Mouse (Mus musculus): ENCODE measurements around the gene Myl6. TPM values are rescaled to one million over a fixed set of nuclear protein-coding genes. Genes with fewer than 3 reads are reported as not detected.
"Not testable (repeated sequence)": the region's sequence is repeated elsewhere in the genome, so short reads cannot be mapped to it uniquely, and the experiment has no call there.

Myl6 gene
- total RNA-seq, 2 experiments from 2014 or later, result 739 to 765 TPM

DNA sequence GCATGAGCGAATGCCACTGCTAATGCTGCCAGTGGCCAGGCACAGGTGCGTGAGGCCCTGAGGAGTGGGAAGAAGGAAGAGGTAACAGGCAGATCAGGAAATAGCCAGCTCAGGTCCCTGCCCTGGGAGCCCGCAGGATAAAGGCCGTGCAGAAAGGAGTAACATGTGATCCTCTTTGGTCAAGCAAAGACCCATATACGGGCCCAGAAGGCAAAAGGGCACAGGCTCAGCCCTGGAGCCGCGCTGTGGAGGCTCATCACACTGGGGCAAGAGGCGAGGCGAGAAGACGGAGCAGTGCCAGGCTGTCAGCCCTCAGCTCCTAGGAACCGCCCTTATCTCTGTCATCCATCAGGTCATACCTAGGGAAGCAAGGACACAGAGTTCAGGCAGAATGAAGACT, 16.4 kb upstream of the Myl6 start:
- DNase-seq, result no peak

DNA sequence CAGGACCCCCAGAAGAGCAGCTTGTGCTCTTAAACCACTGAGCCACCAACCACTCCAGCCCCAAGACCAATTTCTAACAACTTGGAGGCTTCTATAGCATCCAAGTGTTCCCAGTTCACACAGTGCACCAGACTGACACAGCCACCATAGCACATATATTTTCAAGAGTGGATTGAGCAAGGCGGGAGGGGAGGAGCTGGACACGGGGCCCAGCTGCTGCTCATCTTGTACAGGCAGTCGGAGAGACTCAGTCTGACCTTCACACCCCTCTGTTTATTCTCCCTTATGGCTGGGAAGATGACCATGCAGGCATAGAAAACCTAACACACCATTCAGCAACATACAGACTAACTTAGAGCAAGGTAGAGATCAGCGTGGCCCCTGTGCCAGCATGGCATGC, 15.9 kb upstream of the Myl6 start:
- no peak for DNase-seq

DNA sequence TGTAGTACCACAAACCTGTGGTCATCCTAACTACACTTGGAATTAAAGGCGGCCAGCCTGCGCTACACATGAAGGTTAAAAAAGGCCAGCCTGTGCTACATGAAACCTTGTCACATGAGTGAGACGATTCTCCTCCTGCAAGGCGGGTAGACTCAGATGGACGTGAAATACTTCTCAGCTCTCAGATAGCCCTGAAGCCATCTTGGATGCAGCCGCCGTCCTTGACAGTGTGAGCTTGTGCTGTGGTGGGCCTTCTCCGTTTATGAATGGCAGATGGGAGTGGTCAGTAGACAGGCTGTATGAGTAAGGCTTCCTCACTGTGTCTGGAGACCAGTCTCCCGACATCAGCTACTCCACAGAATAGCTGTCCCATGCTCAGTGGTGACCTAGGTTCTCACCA, 15.3 kb upstream of the Myl6 start:
- no peak for DNase-seq

DNA sequence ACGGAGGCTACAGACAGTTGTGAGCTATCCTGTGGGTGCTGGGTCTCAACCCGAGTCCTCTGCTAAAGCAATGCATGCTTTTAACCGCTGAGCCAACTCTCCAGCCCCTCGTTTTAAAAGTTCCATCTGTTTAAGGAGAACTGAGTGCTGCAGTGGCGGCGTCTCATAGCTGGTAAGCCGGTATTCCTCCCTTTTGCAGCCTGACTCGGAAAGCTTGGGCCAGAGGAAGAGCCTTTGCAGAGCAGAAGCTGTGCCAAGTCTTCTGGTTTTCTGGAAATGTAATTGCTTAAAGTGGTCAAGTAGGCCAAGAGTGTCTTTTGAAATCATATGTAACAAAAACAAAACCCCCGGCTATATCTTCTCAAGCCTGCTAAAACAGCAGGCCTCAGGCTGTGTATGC, 14.3 kb upstream of the Myl6 start:
- DNase-seq, result no peak

DNA sequence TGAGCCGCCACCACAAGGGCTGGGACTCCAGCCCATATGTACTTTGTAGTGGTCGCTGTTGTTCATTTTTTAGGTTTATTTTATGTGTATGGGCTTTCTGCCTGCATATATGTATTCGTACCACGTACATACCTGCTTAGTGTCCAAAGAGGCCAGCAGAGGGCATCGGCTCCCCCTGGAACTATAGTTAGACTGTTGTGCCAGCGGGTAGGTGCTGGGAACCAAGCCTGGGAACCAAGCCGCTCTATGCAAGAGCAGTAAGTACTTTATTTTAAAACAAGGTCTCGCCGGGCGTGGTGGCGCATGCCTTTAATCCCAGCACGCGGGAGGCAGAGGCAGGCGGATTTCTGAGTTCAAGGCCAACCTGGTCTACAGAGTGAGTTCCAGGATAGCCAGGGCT, 12.0 kb upstream of the Myl6 start:
- DNase-seq, result no peak

DNA sequence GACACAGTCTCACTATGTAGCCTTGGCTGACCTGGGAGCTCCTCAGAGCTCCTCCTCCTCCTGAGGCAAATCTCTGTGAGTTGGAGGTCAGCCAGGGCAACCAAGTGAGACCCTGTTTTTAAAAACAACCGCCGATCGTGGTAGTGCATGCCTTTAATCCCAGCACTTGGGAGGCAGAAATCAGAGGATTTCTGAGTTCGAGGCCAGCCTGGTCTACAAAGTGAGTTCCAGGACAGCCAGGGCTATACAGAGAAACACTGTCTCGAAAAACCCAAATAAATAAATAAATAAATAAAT, 11.4 kb upstream of the Myl6 start:
- peak; percentile 37 for DNase-seq

DNA sequence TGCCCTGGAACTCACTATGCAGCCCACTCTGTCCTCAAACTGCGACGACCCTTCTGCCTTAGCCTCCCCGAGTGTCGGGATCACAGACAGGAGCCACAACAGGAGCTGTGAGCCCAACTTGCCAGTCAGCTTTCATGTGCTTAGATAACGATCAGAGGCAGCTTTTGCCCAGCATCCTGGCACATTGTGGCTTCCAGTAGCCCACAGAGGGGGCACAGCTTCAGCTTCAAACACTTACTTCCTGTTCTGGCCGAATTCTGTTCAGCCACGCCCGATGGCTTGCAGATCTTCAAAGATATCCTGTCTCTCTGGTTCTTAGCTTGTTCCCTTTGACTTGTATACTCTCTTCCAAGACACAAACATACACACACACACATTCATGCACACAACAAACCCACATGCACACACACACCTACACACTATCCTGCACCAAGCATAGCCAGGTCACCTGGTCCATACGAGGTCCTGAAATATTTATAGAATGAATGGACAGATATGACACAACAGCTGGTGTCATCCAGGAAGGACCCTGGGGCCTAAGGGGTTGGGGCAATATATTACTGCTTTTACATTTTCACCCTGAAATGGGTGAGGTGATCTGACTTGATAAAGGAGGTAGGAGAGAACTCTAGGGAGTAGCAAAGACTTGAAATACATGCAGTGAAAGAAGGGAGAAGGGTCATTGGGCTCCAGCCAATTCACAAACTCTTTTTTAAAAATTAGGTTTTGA, 10.9 kb upstream of the Myl6 start:
- DNase-seq, result no peak

DNA sequence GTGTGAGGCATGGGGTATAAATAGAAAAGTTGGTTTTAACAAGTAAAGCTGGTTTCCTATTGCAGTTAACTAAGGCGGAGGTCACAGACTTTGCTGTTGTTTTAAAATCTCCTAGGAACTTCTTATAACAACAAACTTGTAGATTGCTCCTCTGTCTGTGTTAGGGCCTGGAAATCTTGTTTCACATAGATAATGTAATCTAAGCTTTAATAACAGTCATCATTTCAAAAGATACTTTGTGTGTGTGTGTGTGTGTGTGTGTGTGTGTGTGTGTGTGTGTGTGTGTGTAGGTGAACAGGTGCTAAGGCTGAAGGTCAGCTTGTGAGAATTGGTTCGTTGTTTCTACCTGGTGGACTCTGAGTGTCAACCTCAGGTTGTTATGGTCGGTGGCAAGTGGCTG, 10.1 kb upstream of the Myl6 start:
- DNase-seq, result no peak

DNA sequence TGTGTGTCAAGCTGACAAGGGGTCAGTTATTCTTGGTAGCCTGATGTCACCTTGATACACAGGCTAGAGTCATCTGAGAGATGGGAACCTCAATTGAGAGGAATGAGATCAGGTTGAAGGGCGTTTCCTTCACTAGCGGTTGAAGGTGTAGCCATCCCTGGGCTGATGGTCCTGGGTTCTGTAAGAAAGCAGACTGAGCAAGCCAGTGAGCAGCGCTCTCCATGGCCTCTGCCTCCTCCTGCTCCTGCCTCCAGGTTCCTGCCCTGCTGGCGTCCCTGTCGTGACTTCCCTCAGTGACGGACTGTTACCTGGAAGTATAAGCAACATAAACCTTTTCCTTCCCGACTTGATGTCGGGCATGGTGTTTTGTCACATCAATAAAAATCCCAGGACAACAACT, 9.6 kb upstream of the Myl6 start:
- no peak for DNase-seq

DNA sequence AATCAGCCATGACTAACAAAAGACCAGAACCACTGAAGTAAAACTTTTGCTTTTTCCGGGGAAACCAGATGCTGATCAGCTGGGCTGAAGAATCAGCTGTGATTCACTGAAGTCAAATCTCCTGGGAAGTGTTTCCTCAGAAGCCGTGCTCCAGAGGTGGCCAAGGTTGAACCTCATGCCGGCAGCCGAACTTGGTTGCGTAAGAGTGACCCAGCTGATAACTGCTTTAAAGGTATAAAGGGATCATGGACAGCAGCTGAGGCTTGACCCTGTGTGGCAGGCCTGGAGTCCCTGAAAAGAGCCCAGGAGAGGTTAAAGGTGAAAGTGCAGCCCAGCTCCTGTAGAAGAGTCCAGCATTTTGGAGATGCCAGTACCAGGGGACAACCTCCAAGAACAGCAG, 8.4 kb upstream of the Myl6 start:
- peak; percentile 72 for DNase-seq

DNA sequence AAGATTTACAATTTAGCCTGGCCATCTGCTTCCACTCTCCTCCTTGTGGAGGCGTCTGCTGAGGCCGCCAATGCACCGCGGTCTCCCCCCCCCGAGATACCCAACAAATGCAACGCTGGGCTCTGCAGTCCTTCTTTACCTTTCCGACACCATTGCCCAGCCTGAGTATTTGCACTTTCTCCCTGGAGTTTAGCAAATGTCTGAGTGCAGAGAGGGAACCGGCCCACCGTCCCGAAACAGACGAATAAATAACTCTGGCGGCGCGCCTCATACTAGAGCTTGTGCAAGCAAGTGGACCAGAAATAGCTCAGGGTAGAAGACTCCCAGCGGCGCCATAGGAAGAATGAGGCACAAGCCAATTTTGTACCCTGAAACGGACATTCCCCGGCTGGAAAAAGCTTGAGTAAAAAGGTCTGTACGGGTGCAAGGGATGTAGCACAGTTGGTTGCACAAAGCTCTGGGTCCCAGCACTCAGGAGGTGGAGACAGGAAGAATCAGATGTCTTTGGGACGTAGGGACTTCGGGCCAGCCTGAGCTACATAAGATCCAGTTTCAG, 5.2 kb upstream of the Myl6 start:
- peak; percentile 75 for DNase-seq

DNA sequence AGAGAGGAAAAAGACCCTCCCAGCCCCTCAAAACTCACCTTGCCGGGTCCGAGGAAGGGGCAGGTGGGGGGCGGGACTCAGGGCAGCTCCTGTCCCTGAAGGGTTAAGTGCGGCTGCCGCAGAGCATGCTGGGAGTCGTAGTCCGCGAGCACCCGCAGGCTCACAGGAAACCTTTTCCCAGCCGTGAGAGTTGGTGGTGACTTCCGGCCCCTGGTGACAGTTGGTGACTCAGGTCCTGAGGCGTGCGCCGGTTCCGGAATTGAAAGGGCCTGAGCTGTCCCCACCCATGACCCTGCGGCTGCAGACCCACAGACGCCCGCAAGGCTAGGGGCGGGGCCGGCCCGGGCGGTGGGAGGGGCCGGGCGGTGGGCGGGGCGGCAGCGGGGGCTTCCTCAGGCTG, 4.6 kb upstream of the Myl6 start, which contains the start of gene Myl6b:
TSS of gene Myl6b (minus strand) at position 96 of the 400 bp plus-strand sequence.
- DNase-seq, result peak; percentile 95

DNA sequence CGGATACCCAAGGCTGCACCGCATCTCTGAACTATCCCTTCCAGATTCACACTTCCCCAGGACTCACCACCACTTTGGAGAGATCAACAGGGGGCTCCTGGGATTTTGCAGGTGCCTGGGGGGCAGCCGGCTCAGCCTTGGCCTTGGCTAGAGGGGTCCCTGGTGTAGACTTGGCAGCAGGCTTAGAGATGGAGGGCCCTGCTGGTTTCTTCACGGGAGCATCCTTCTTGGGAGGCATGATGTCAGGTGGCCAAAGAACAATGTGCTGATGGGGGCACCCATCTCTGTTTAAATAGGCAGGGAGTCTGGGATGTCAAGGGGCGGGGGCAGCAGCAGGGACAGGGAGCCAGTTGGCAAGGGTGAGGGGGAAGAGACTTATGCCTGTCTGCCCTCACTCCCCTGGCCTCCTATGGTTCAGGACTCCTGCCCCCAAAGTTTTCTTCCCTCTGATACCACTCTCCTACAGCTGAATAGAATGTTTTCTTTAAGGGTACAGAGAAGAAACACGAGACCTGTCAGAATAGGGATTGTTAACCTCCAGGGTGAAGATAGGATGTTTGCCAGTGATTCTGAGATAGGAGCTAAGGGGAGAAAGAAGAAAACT, 3.3 kb upstream of the Myl6 start:
- DNase-seq, result no peak

DNA sequence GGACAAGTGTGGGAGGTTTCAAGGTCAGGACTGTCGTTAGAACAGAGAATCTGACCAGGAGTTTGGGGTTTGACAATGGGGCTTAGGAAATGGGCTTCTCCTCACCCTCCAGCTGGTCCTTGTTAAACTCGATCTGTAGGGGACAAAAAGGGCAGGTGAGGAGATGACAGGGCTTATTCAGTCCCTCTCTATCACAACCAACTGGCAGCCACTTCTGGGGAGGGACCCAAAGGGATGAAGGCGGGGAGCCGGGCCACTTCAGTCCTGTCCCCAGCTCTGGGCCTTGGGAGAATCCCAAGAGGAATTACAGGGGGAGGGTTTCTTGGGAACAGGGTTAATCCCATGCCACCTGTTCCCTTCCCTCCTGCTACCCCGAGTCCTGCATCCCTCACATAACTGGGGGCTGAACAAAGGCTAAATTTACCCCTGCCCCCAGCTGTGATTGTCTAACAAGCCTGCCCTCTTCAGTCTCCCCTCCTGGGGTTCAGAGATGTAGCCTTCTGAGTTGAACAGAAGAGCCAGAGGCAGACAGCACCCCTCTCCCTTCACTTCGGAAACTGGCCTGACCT, 2.6 kb upstream of the Myl6 start:
- no peak for DNase-seq

DNA sequence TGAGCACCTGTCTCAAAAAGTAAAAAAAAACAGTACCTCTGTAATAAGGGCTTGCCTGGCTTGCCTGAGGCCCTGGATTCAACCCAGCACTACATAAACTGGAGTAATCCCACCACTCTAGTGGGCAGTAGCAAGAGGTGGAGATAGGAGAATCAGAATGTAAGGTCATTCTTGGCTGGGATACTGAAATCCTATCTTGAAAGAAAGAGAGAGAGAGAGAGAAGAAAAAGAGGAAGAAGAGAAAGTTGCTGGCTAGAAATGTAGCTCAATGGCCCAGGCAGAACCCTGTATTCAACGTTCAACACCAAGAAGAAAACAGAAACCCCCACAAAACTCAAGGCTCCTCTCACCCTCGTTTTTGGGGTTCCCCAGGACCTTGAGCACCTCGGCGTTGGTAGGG, 2.0 kb upstream of the Myl6 start:
- no peak for DNase-seq

DNA sequence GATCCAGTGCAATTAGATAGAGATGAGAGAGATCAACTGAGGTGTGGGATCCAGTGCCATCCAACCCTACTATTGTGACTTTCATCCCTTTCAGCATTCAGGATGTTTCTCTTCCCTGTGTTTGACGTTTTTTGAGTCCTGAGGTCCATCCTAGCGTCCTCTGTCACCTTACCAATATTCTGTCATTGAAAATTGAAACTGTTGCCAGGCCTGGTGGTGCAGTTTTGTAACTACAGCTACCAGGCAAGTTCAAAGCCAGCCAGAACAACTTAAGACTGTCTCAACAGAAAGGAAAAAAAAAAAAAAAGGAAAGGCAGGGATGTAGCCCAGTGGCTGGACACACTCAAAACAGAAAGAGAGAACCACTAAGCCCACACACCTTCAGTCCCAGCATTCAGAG, 1.3 kb upstream of the Myl6 start:
- no peak for DNase-seq

DNA sequence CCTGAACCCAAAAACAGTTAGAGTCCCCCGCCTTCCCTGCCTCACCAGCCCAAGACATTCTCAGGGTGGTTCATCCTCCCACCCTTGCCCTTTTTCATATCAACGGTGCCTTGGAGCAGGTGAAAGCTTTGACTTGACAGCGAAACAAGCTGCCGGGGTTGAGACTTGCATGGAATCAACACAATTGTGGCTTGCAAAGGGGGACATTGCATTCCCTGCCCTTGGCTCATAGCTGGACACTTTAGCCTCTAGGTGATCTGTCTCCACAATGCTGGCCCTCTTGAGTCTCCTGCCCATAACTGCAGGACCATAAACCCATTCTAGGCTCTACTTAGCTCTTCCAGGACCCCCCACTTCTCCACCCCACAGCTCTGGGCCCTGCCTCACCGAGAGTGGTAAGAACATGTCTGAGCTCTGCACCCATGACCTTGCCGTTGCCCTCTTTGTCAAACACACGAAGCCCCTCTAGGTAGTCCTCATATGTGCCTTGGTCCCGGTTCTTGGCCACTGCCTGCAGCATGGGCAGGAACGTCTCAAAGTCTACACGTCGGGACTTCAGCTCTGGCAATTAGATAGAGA, 811 bp upstream of the Myl6 start:
- no peak for DNase-seq

DNA sequence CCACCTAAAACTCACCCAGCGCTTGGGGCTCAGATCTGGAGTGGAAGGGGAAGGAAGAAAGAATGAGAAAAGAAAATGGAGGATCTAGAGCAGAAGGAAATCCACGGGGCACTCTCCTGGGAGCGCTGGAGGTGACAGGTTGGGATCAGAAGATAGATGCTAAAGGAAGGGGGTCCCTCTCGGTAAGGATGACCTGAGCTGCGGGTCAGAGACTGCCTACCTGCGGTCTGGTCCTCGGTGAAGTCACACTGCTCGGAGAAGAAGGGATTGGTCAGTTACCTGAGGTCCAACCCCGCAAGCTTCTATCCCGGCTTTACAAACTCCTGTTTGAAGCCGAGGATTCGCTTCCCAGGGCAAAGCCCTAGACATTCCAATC, 638 bp downstream of the Myl6 start:
- DNase-seq, result no peak

DNA sequence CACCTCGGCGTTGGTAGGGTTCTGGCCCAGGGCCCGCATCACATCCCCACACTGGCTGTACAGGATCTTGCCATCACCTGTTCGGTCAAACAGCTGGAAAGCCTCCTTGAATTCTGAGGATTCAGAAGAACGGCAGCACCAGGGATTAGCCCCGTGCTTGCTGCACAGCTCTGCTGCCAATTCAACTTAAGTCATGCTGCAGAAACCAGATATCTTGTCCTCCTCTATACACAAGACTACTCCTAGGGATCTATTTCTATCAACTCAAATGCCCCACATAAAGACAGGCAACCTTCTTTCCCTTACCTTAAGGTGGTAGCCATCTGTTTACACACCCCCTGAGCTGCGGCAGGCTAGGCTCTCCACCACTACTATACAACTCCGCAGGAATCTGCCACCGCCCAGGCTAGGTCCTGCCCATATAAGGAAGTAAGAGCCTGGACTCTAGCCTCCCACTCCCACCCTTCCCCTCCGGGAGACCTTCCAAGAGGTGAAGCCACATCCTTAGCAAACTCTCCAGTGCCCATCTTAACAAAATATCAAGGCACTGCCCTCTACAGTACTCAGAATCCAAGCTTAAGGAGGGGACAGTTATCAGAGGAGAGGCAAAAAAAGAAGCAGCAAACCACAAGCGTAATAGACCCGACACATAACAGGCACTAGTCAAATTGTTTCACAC, 1.2 kb downstream of the Myl6 start:
- peak; percentile 72 for DNase-seq

DNA sequence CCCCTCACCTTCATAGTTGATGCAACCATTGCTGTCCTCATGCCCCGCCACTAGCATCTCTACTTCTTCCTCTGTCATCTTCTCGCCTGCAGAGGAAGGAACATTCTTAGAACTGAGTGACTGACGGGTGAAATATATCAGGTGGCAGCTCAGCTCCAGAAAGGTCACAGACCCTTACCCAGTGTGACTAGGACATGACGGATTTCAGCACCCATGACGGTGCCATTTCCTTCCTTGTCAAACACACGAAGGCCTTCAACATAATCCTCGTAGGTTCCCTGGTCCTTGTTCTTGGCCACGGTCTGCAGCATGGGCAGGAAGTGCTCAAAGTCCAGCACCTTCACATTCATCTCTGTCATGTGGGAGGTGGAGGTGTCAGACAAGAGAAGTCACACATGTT, 1.9 kb downstream of the Myl6 start:
- DNase-seq, result not testable (repeated sequence)

DNA sequence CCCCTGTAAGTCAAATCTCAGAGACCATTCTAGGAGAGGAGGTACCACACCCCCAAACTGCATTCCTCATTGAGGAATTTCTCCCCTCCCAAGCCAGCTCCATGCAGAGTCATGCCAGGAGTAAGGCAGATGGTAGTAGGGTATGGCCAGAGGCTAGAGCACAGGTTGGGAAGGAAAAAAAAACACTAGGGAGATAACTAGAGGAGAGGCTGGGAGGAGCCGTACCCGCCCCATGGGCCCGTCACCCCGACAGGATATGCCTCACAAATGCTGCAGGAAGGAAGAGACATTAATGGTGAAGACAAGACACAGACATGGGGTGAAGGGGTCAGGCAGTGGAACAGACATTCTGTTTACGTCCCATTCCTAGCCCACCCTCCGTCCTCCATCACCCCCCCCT, 2.5 kb downstream of the Myl6 start:
- DNase-seq, result peak; percentile 46

DNA sequence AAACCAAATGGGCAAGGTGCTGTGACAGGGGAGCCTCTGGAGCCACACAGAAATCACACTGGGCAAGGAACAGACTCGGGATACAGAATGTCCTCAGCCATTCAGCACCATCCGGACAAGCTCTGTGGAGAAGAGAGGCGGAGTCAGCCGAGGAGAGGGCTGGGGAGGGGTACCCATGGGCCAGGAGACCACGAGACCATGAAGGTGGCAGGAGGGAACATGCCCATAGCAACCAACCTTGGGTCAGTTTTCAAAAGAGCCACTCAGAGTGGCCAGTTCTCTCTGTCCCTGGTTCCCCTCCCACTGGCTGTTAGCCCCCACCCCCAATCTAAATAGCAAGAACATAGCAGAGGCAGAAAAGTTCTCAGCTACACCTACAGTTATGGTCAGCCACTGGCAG, 3.0 kb downstream of the Myl6 start:
- DNase-seq, result no peak

DNA sequence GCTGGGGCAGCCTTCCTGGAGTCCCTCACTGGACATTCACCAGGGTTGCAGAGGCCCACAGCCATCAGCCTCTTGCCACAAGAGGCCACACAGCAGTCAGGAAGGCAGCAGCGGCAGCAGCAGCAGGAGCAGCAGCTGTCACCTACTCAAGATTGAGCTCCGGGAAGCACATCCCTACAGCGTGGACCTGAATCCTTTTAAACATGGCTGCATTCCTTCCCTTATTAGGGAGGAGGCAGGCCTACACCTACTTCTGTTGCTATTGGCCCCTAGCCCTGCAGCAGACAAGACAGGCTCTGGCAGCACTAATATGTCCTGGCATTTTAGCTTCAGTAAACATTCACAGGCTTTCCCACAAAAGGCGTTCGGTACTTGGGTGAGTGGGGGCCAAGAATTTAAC, 3.7 kb downstream of the Myl6 start:
- no peak for DNase-seq

Data from adrenal gland, postnatal 10 days (tissue).